Mouse (Mus musculus) ES-Bruce4 (cell line): ENCODE measurements around the gene Prex1. TPM values are rescaled to one million over a fixed set of nuclear protein-coding genes. Genes with fewer than 3 reads are reported as not detected.

Experiments used
- H3K27ac ChIP-seq: 2 replicates; pipeline ENCODE4 v1.5.1; 2012; ENCODE audit warnings: low read length, inconsistent platforms; ENCODE audit not compliant: insufficient read depth
- H3K27me3 ChIP-seq: 2 replicates; pipeline ENCODE4 v1.6.1; 2012; ENCODE audit warnings: mild to moderate bottlenecking, low read length, inconsistent platforms; ENCODE audit not compliant: control insufficient read depth, poor library complexity, insufficient read depth, severe bottlenecking
- H3K36me3 ChIP-seq: 2 replicates; pipeline ENCODE4 v1.6.1; 2012; ENCODE audit warnings: inconsistent platforms, mild to moderate bottlenecking, low read length, moderate library complexity; ENCODE audit not compliant: control insufficient read depth, poor library complexity, insufficient read depth, severe bottlenecking
- H3K4me1 ChIP-seq: one replicate; pipeline ENCODE4 v1.8.1; 2011; ENCODE audit warnings: low read length; ENCODE audit not compliant: control insufficient read depth, insufficient read depth
- H3K4me3 ChIP-seq: 2 replicates; pipeline ENCODE4 v1.5.1; 2011; ENCODE audit warnings: low read depth, mild to moderate bottlenecking, low read length
- H3K9ac ChIP-seq: 2 replicates; pipeline ENCODE4 v1.6.1; 2012; ENCODE audit warnings: low read depth, mild to moderate bottlenecking, inconsistent platforms; ENCODE audit not compliant: poor library complexity, severe bottlenecking
- H3K9me3 ChIP-seq: replicated peaks from 2 replicates; pipeline ENCODE4 v1.6.1; 2012; ENCODE audit warnings: mild to moderate bottlenecking, low read length, inconsistent platforms; ENCODE audit not compliant: control insufficient read depth, poor library complexity, insufficient read depth, severe bottlenecking
- CTCF ChIP-seq: IDR thresholded peaks from one replicate; pipeline ENCODE4 v1.8.1; 2011; ENCODE audit warnings: low read depth, low read length
- EP300 ChIP-seq: IDR thresholded peaks from 2 replicates; pipeline ENCODE4 v1.6.1; 2011; ENCODE audit warnings: low read depth, low read length; ENCODE audit not compliant: insufficient read depth
- POLR2A ChIP-seq: IDR thresholded peaks from one replicate; pipeline ENCODE4 v1.8.1; 2011; ENCODE audit warnings: low read length; ENCODE audit not compliant: insufficient read depth
- polyA plus RNA-seq: library from polyadenylated mRNA; stranded (reverse); fragments of >200 nt; gene quantifications from 2 replicates; pipeline ENCODE4 v1.2.4, GENCODE M21; 2011; ENCODE audit warnings: low read depth; ENCODE audit not compliant: missing spikeins, insufficient read depth, insufficient read length

Gene Prex1
- polyA plus RNA-seq, 1 experiment: 10.2 TPM

- Histone ChIP-seq H3K27ac (no peak overlapping the region), H3K9ac (no peak overlapping the region), H3K36me3 (no peaks in the 10 kb centered on the region), H3K4me3 (no peak overlapping the region), H3K27me3 (no peaks in the 10 kb centered on the region), H3K4me1 (no peaks in the 10 kb centered on the region), H3K9me3 (no peaks in the 10 kb centered on the region)
- TF ChIP-seq POLR2A (no peak), CTCF (no peak), EP300 (no peak)
Observed at GRCm38 (mm10) chr2:166632571-166633361, 80.9 kb downstream of the Prex1 start.

- Histone ChIP-seq H3K9me3 (no peaks in the 10 kb centered on the region), H3K27me3 (no peaks in the 10 kb centered on the region), H3K27ac (no peak overlapping the region), H3K9ac (no peak overlapping the region), H3K36me3 (no peaks in the 10 kb centered on the region), H3K4me3 (no peak overlapping the region), H3K4me1 (no peaks in the 10 kb centered on the region)
- TF ChIP-seq POLR2A (no peak), EP300 (no peak), CTCF (no peak)
Observed at GRCm38 (mm10) chr2:166631621-166632171, 81.9 kb downstream of the Prex1 start.

GRCm38 (mm10) chr2:166631189-166631588 lies 82.4 kb downstream of the Prex1 start:
- Histone ChIP-seq H3K9ac (no peak overlapping the region), H3K36me3 (no peaks in the 10 kb centered on the region), H3K4me3 (no peak overlapping the region), H3K27me3 (no peaks in the 10 kb centered on the region), H3K27ac (no peak overlapping the region), H3K9me3 (no peaks in the 10 kb centered on the region), H3K4me1 (no peaks in the 10 kb centered on the region)
- no peak for TF ChIP-seq EP300
- no peak for TF ChIP-seq CTCF
- no peak for TF ChIP-seq POLR2A

- Histone ChIP-seq H3K36me3 (no peaks in the 10 kb centered on the region), H3K9me3 (no peaks in the 10 kb centered on the region), H3K27ac (no peak overlapping the region), H3K27me3 (no peaks in the 10 kb centered on the region), H3K4me3 (no peak overlapping the region), H3K9ac (no peak overlapping the region), H3K4me1 (no peaks in the 10 kb centered on the region)
- no peak for TF ChIP-seq CTCF
- no peak for TF ChIP-seq POLR2A
- no peak for TF ChIP-seq EP300
Observed at GRCm38 (mm10) chr2:166629941-166630674, 83.5 kb downstream of the Prex1 start.

GRCm38 (mm10) chr2:166627578-166627977 lies 86.1 kb downstream of the Prex1 start:
- Histone ChIP-seq H3K4me1 (no peaks in the 10 kb centered on the region), H3K9ac (no peak overlapping the region), H3K9me3 (no peaks in the 10 kb centered on the region), H3K27ac (no peak overlapping the region), H3K36me3 (no peaks in the 10 kb centered on the region), H3K4me3 (no peak overlapping the region), H3K27me3 (no peaks in the 10 kb centered on the region)
- TF ChIP-seq EP300 (no peak), CTCF (no peak), POLR2A (no peak)

GRCm38 (mm10) chr2:166625219-166625618 lies 88.4 kb downstream of the Prex1 start:
- Histone ChIP-seq H3K36me3 (no peaks in the 10 kb centered on the region), H3K9ac (no peak overlapping the region), H3K27ac (no peak overlapping the region), H3K27me3 (no peaks in the 10 kb centered on the region), H3K4me3 (no peak overlapping the region), H3K4me1 (no peaks in the 10 kb centered on the region), H3K9me3 (no peaks in the 10 kb centered on the region)
- TF ChIP-seq POLR2A (no peak), CTCF (no peak), EP300 (no peak)
